Mouse (Mus musculus): ENCODE results near the gene Ptprr. TPM values are rescaled to one million over a fixed set of nuclear protein-coding genes. Genes with fewer than 3 reads are reported as not detected.
A peak's percentile ranks its signal among the peaks of the same experiment; 100 is the strongest.

The Ptprr gene
- polyA plus RNA-seq, 1 experiment from 2014 or later, result 0.36 TPM

- Histone ChIP-seq H3K36me3 (no peaks in the 10 kb centered on the region), H3K9me3 (no peaks in the 10 kb centered on the region), H3K27ac (no peak overlapping the region), H3K4me2 (no peak overlapping the region), H3K9ac (no peak overlapping the region), H3K27me3 (no peaks in the 10 kb centered on the region), H3K4me3 (no peak overlapping the region), H3K4me1 (peaks cover 22% of the 10 kb centered on the region; the same call in 1 of the 2 replicates)
- WGBS, result 45% methylated on average over 3 of the region's 3 CpGs
- no peak for ATAC-seq (ENCODE audit: borderline replicate concordance, extremely low read depth, low FRiP score, low TSS enrichment)
Observed at GRCm38 (mm10) chr10:116272156-116272555, 254.1 kb downstream of the Ptprr start.

GRCm38 (mm10) chr10:116275280-116275679 lies 257.3 kb downstream of the Ptprr start, which contains the start of gene Ptprb:
Gene Ptprb (plus strand): TSS chr10:116275523.
- WGBS, result 31% methylated on average over 7 of the region's 7 CpGs
- no peak for ATAC-seq (ENCODE audit: borderline replicate concordance, extremely low read depth, low FRiP score, low TSS enrichment)
- Histone ChIP-seq H3K9ac (peak within 1 kb of the TSS; percentile 19; the same call in 1 of the 2 replicates), H3K4me1 (peaks cover 15% of the 10 kb centered on the region; the same call in 1 of the 2 replicates), H3K9me3 (no peaks in the 10 kb centered on the region), H3K27me3 (no peaks in the 10 kb centered on the region), H3K27ac (peak within 1 kb of the TSS; percentile 67), H3K4me2 (peak within 1 kb of the TSS; percentile 35), H3K4me3 (peak within 1 kb of the TSS; percentile 33), H3K36me3 (no peaks in the 10 kb centered on the region)

- Histone ChIP-seq H3K27me3 (no peaks in the 10 kb centered on the region), H3K4me2 (no peak overlapping the region), H3K4me1 (no peaks in the 10 kb centered on the region), H3K27ac (peak overlapping the region; percentile 41; the same call in 1 of the 2 replicates), H3K9ac (no peak overlapping the region), H3K9me3 (no peaks in the 10 kb centered on the region), H3K36me3 (no peaks in the 10 kb centered on the region), H3K4me3 (no peak overlapping the region)
- 81% methylated on average over 7 of the region's 7 CpGs for WGBS
- ATAC-seq (ENCODE audit: borderline replicate concordance, extremely low read depth, low FRiP score, low TSS enrichment), result 0 out of 2 replicates have a peak, but pooled peaks have one; percentile 27
Observed at GRCm38 (mm10) chr10:116286697-116287344, 268.8 kb downstream of the Ptprr start.

DNA sequence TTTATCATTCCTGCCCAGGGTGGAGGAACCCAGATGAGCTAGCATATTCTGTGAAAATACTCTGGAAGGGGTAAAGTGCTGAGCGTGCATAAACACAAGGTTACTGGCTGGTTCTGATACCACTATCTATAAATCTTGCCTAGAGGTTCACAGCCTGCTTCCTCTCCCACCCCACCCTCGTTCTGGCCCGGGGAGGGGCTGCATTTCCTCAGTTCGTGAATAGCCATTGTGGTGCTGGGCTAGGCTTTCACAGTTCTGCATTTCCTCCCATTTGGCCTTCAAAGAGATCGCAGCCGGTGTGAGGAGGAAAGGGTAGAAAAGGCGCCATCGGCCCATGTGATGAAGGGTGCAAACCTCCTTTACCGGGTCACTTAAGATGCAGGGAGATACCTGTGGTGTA lies 270.1 kb downstream of the Ptprr start:
- Histone ChIP-seq H3K9me3 (no peaks in the 10 kb centered on the region), H3K27me3 (no peaks in the 10 kb centered on the region), H3K9ac (no peak overlapping the region), H3K4me3 (no peak overlapping the region), H3K4me1 (no peaks in the 10 kb centered on the region), H3K27ac (no peak overlapping the region), H3K36me3 (no peaks in the 10 kb centered on the region), H3K4me2 (no peak overlapping the region)
- 47% methylated on average over 9 of the region's 9 CpGs for WGBS
- ATAC-seq (ENCODE audit: borderline replicate concordance, extremely low read depth, low FRiP score, low TSS enrichment), result peak; percentile 64; the same call in 1 of the 2 replicates

DNA sequence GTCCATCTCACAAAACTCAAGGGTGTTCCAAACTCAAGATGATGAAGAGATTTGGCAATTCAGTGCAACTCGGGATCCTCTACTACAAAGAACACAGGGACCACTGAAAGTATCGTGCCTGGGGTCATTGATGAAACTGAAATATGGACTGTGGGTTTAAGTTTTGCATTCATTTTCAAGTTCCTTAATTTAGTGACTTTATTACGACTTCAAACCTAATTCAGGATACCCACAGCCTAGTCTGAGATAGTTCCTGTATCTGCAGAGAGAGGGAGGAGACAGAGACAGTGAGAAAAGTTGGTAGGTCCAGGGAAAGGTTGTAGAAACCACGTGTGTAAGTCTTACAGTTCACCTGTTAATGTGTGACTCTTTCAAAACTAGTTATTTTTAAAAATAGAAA lies 272.5 kb downstream of the Ptprr start:
- WGBS, result 61% methylated on average over 4 of the region's 4 CpGs
- Histone ChIP-seq H3K36me3 (no peaks in the 10 kb centered on the region), H3K4me3 (no peak overlapping the region), H3K4me1 (no peaks in the 10 kb centered on the region), H3K27me3 (no peaks in the 10 kb centered on the region), H3K9ac (no peak overlapping the region), H3K4me2 (no peak overlapping the region), H3K9me3 (no peaks in the 10 kb centered on the region), H3K27ac (no peak overlapping the region)
- ATAC-seq (ENCODE audit: borderline replicate concordance, extremely low read depth, low FRiP score, low TSS enrichment), result no peak

- no peak for ATAC-seq (ENCODE audit: borderline replicate concordance, extremely low read depth, low FRiP score, low TSS enrichment)
- Histone ChIP-seq H3K27me3 (no peaks in the 10 kb centered on the region), H3K9ac (no peak overlapping the region), H3K36me3 (no peaks in the 10 kb centered on the region), H3K4me3 (no peak overlapping the region), H3K9me3 (no peaks in the 10 kb centered on the region), H3K4me2 (no peak overlapping the region), H3K27ac (no peak overlapping the region), H3K4me1 (no peaks in the 10 kb centered on the region)
- 48% methylated on average over 8 of the region's 8 CpGs for WGBS
Observed at GRCm38 (mm10) chr10:116291153-116291755, 273.2 kb downstream of the Ptprr start.

- no peak for ATAC-seq (ENCODE audit: borderline replicate concordance, extremely low read depth, low FRiP score, low TSS enrichment)
- 83% methylated on average over 4 of the region's 4 CpGs for WGBS
- Histone ChIP-seq H3K27ac (no peak overlapping the region), H3K27me3 (peaks cover 11% of the 10 kb centered on the region), H3K9ac (no peak overlapping the region), H3K4me3 (no peak overlapping the region), H3K4me2 (no peak overlapping the region), H3K9me3 (no peaks in the 10 kb centered on the region), H3K36me3 (no peaks in the 10 kb centered on the region), H3K4me1 (peaks cover 19% of the 10 kb centered on the region)
Observed at GRCm38 (mm10) chr10:116296439-116296838, 278.4 kb downstream of the Ptprr start.

DNA sequence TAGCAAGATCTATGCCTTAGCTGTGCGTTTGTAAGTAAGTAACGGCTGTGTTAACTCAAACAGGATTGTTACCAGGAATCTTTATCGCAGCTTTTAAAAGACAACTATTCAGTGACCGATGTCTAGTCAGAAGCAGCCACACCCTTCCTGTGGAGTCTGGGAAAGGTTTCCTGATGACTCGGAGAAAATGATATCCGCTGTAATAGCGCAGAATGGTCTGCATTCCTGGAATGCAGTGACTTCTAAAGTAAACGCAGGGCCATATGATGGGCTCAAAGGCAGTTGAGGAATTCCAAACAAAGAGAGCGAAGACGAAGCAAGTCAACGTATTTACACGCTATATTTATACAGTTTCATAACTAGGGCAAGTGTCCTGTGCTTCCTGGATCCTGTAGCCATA lies 279.8 kb downstream of the Ptprr start:
- no peak for ATAC-seq (ENCODE audit: borderline replicate concordance, extremely low read depth, low FRiP score, low TSS enrichment)
- 12% methylated on average over 12 of the region's 12 CpGs for whole genome bisulfite sequencing
- peak overlapping the region; percentile 7; the same call in 1 of the 2 replicates for H3K4me2 ChIP-seq

DNA sequence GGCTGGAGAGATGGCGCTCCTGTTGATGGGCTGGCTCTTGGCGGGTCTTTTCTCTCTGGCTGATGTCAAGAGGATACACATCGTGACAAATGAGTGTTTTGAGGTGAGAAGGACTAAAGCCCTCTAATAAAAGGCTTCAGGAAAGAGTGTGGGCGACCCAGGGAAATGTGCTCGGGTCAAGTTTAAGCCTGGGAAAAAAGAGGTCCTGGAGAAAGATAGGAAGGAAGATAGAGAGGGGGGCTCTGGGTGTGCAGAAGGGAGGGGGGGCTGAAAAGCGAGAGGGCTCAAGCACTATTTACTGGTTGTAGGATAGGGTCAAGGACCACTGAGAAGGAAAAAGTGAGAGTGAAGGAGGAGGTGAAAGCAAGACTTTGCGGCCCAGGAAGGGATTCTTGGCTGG lies 282.8 kb downstream of the Ptprr start:
- 17% methylated on average over 7 of the region's 7 CpGs for WGBS
- peaks cover 19% of the 10 kb centered on the region for H3K27me3 ChIP-seq
- peak overlapping the region; percentile 84 for H3K4me2 ChIP-seq
- H3K9ac ChIP-seq, result peak overlapping the region; percentile 39; the same call in 1 of the 2 replicates
- H3K36me3 ChIP-seq, result no peaks in the 10 kb centered on the region
- H3K4me3 ChIP-seq, result peak overlapping the region; percentile 48
- 0 out of 2 replicates have a peak overlapping the region, but pooled peaks have one; percentile 33 for H3K27ac ChIP-seq
- no peaks in the 10 kb centered on the region for H3K9me3 ChIP-seq
- peaks cover 20% of the 10 kb centered on the region for H3K4me1 ChIP-seq
- peak; percentile 53 for ATAC-seq (ENCODE audit: borderline replicate concordance, extremely low read depth, low FRiP score, low TSS enrichment)

More for the DNA sequence above, 279.8 kb downstream of the Ptprr start:
- Histone ChIP-seq H3K36me3 (no peaks in the 10 kb centered on the region), H3K4me1 (peaks cover 20% of the 10 kb centered on the region), H3K9me3 (no peaks in the 10 kb centered on the region), H3K9ac (no peak overlapping the region), H3K27ac (no peak overlapping the region), H3K27me3 (peaks cover 19% of the 10 kb centered on the region), H3K4me3 (no peak overlapping the region)

GRCm38 (mm10) chr10:116301258-116301657 lies 283.2 kb downstream of the Ptprr start:
- ATAC-seq (ENCODE audit: borderline replicate concordance, extremely low read depth, low FRiP score, low TSS enrichment), result peak; percentile 83
- peak overlapping the region; percentile 48 for H3K4me3 ChIP-seq
- WGBS, result under 1% methylated on average over 35 of the region's 36 CpGs
- peak overlapping the region; percentile 39 for H3K9ac ChIP-seq
- no peaks in the 10 kb centered on the region for H3K36me3 ChIP-seq
- peaks cover 20% of the 10 kb centered on the region for H3K4me1 ChIP-seq
- H3K4me2 ChIP-seq, result peak overlapping the region; percentile 84
- H3K9me3 ChIP-seq, result no peaks in the 10 kb centered on the region
- H3K27ac ChIP-seq, result peak overlapping the region; percentile 48; the same call in 1 of the 2 replicates
- peaks cover 19% of the 10 kb centered on the region for H3K27me3 ChIP-seq

DNA sequence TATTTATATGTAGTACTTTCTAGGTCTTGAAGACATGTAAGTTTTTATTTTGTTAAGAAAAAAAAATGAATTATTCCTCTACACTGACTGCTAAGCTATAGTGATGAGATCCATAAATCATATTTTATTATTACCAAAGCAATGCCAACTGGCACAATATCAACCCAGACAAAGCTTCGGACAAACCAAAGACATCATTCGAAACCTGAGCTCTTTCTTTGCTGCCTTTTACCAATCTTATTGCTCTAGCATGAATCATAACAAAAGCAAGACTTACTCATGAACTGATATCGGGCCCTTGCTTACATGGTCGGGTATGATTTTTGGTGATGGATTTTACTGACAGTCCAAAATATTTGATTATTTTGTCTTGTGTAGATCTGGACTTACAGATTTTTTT lies 286.3 kb downstream of the Ptprr start:
- no peaks in the 10 kb centered on the region for H3K36me3 ChIP-seq
- ATAC-seq (ENCODE audit: borderline replicate concordance, extremely low read depth, low FRiP score, low TSS enrichment), result no peak
- peaks cover 17% of the 10 kb centered on the region for H3K27me3 ChIP-seq
- WGBS, result 80% methylated on average over 4 of the region's 4 CpGs
- no peak overlapping the region for H3K27ac ChIP-seq
- H3K4me2 ChIP-seq, result no peak overlapping the region
- no peak overlapping the region for H3K4me3 ChIP-seq
- no peaks in the 10 kb centered on the region for H3K9me3 ChIP-seq
- no peak overlapping the region for H3K9ac ChIP-seq
- H3K4me1 ChIP-seq, result peaks cover 11% of the 10 kb centered on the region

DNA sequence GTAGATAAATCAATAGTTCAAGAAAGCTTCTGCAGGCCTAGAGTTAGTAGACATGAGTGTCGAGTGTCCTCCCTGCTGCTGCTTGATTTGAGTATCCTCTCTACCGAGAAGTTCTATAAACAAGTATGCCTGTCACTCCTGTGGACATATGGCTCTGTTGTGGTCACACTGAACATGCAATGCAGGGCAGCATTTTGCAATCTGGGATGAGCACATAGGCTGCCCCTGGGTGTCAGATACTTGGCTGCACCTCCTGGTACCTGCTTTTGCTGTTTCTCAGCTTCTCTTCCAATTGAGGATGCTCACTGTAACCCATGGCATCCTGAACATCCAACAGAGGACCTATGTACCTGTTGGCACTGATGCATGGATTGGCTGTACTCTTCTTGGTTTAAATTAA lies 291.4 kb downstream of the Ptprr start:
- Histone ChIP-seq H3K4me1 (0 out of 2 replicates have a peak, but pooled peaks cover 5% of the 10 kb centered on the region), H3K4me2 (no peak overlapping the region), H3K27ac (no peak overlapping the region), H3K27me3 (no peaks in the 10 kb centered on the region), H3K9me3 (no peaks in the 10 kb centered on the region), H3K9ac (no peak overlapping the region), H3K4me3 (no peak overlapping the region), H3K36me3 (no peaks in the 10 kb centered on the region)
- no peak for ATAC-seq (ENCODE audit: borderline replicate concordance, extremely low read depth, low FRiP score, low TSS enrichment)
- WGBS, result 50% methylated on average over 2 of the region's 2 CpGs
